Mouse (Mus musculus) gastrocnemius, adult 2 months (tissue): ENCODE results near the gene Gdpd1. TPM values are rescaled to one million over a fixed set of nuclear protein-coding genes. Genes with fewer than 3 reads are reported as not detected.
A peak's percentile ranks its signal among the peaks of the same experiment; 100 is the strongest.
"Not testable (repeated sequence)": the region's sequence is repeated elsewhere in the genome, so short reads cannot be mapped to it uniquely, and the experiment has no call there.

Experiments used
- DNase-seq: peaks from one replicate; pipeline ENCODE4 v3.0.0; 2022
- H3K27ac ChIP-seq: fragments of 200-600 bp; 2 replicates; pipeline ENCODE4 v1.8.1; 2022; ENCODE audit warnings: mild to moderate bottlenecking
- H3K4me3 ChIP-seq: fragments of 200-600 bp; 2 replicates; pipeline ENCODE4 v1.8.1; 2022; ENCODE audit warnings: mild to moderate bottlenecking, moderate library complexity
- CTCF ChIP-seq: fragments of 200-600 bp; IDR thresholded peaks from 2 replicates; pipeline ENCODE4 v1.8.1; 2022; ENCODE audit warnings: antibody characterized with exemption, mild to moderate bottlenecking, moderate library complexity
- intact Hi-C: fragments of 180-260 bp; cut with DNase I; formaldehyde crosslinking; loops from one replicate; pipeline ENCODE4 v1.15.1; 2025
- total RNA-seq, 2 experiments: library from RNA; stranded (reverse); gene quantifications; 2 replicates each; pipeline ENCODE4 v1.2.3; 2021

Gdpd1 gene
- total RNA-seq, 2 experiments from 2014 or later: 3.3 to 4.2 TPM

DNA sequence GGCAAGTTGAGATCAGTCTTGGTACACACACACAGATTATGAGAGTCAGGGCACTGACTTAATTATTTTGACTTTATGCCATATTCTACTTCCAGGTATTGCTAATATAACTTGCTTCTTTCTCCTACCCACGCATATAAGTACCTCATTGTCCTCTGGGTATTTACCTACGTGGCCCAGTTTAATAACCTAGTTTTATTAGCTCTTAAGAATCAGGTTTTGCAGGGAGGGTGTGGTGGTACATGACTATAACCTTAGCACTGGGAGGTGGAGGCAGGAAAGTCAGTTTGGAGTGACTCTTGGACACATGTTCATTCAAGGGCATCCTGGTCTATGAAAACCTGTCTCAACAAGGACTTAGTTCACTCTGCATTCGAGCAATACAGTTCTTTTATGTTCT is 11.8 kb downstream of the Gdpd1 start:
- TF ChIP-seq CTCF: no peak
- DNase-seq: no peak
- Histone ChIP-seq H3K4me3 (no peak overlapping the region), H3K27ac (no peak overlapping the region)
- intact Hi-C loops: no loop called here

DNA sequence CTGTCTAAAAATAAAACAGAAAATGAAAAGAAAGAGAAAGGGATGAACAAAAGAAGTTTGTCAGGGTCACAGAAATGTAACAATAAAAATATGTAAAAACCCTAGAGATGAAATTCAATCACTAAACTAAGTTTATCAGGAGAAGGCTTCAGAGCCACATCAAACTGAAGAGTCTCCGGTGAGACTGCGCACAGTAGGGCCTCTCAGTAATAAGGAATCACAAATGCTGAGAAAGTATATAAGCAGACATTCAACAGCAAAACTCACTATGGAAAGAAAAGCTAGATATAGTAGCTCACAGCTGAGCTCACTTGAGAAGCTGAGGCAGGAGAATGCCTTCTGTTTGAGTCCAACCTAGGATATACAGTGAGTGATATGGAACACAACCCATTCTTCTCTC is 13.5 kb downstream of the Gdpd1 start:
- no peak overlapping the region for H3K4me3 ChIP-seq
- intact Hi-C loops: no loop called here
- DNase-seq: no peak
- TF ChIP-seq CTCF: no peak
- H3K27ac ChIP-seq: no peak overlapping the region

DNA sequence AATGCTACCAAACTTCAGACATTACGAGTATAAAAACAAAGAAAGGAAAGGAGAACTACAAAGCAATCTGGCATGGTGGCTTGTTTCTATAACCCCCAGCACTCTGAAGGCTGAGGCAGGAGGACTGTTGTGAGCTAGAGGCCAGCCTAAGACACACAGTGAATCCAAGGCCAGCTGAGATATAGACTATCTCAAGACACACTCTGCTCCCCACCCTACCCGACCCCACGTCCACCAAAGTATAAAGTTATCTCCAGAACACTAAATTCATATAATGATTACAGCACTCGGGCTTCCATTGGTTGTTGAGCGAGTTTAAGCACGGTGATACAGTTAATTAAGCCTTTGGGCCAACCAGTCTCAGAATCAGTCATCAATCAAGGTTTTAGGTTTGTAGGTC is 17.6 kb downstream of the Gdpd1 start:
- Histone ChIP-seq H3K27ac (no peak overlapping the region), H3K4me3 (no peak overlapping the region)
- DNase-seq: no peak
- intact Hi-C loops: no loop called here
- no peak for TF ChIP-seq CTCF

DNA sequence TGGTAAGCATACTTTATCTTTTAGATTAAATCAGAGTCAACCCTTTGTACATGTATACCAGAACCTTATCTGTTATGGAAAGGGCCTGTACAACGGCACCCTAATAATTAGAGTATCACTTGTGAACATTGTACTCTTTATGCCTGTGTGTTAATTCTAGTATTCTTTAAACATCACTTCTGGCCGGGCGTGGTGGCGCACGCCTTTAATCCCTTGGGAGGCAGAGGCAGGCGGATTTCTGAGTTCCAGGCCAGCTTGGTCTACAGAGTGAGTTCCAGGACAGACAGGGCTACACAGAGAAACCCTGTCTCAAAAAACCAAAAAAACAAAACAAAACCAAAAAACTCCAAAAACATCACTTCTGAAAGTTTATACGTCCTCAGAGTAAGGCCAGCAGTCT is 25.0 kb downstream of the Gdpd1 start:
- H3K4me3 ChIP-seq, DNase-seq, intact Hi-C loops, H3K27ac ChIP-seq: not testable (repeated sequence)

DNA sequence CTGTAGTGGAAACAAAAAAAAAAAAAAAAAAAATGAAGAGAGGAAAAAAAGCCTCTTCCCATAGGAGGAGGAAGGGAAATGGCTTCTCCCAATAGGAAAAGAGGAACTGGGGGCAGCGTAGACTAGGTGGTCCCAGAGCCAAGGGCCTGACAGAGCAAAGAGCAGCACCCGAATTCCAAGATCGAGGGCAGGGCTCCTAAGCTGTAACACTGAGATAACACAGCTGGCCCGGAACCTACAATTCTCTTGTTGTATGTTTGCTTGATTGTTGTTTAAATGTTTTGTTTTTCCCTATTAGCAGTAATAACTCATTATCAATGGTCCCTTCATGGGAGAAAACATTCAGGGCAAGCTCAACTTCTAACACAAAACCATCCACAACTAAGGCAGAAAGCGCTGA is 26.9 kb downstream of the Gdpd1 start:
- no peak for TF ChIP-seq CTCF
- Histone ChIP-seq H3K27ac (no peak overlapping the region), H3K4me3 (no peak overlapping the region)
- intact Hi-C loops: no loop called here
- DNase-seq: no peak

DNA sequence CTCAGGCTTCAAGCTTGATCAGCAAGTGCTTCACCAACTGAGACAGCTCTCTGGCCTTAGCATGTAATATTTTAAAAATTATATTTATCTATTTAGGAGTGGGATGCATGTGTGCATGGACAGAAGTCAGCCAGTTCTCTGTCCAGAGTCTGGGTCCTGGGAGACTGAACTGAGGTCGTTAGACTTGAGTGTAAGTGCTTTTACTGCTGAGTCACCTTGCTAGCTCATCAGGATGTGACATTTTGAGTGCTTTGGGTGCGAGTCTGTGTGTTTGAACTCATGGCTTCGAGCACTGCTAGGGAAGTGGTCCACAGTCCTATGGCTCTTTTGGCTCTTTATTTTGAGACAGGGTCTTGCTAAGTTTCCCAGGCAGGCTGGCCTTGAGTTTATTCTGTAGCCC is 30.8 kb downstream of the Gdpd1 start:
- Histone ChIP-seq H3K27ac (no peak overlapping the region), H3K4me3 (no peak overlapping the region)
- DNase-seq: no peak
- no peak for TF ChIP-seq CTCF
- intact Hi-C loops: no loop called here

DNA sequence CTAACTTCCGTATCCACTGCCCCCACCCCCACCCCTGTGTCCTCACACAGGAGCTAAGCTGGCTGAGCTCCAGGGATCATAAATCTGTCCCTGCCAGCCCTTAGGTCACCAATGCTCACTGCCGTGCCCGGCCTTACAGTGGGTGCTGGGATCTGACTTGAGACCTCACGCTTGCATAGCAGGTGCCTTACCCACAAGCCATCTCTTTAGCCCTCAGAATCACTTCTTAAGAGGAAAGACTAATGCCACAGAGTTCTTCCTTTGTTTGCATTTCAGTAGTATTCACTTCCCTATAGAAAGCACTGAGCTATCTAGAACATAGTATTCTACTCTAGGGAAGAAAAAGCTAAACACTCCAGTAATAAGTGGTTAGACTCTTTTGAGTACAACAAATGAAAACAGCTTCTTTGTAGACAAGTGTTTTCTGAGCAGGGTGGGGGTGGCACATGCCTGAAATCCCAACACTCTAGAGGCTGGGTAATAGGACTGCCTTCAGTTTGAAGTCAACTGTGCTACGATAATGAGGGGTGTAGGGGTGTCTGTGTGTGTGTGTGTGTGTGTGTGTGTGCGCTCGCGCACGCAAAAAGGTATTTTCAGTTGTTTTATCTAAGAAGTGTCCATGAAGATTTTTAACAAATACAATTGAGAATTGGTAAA is 34.4 kb downstream of the Gdpd1 start:
- intact Hi-C loops: no loop called here
- TF ChIP-seq CTCF: no peak
- DNase-seq: no peak
- Histone ChIP-seq H3K27ac (no peak overlapping the region), H3K4me3 (no peak overlapping the region)

DNA sequence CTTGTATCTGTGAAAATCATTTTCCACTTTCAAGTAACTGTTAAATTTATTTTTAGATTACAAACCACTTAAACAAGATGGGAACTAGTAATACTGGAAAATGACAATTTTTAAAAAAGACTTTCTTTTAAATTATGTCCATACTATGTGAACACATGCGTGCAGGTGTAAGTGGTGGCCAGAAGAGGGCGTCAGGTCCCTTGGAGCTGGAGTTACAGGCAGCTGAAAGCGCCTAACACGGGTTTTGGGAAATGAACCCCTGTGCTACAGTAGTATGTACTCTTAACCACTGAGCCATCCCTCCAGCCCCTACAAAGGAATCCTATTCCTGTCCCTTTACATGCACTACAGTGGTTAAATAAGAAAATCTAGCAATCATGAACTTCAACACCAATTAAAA is 37.7 kb downstream of the Gdpd1 start:
- no peak overlapping the region for H3K4me3 ChIP-seq
- intact Hi-C loops: no loop called here
- no peak for DNase-seq
- H3K27ac ChIP-seq: no peak overlapping the region
- TF ChIP-seq CTCF: peak; percentile 3; the same call in 1 of the 2 replicates

DNA sequence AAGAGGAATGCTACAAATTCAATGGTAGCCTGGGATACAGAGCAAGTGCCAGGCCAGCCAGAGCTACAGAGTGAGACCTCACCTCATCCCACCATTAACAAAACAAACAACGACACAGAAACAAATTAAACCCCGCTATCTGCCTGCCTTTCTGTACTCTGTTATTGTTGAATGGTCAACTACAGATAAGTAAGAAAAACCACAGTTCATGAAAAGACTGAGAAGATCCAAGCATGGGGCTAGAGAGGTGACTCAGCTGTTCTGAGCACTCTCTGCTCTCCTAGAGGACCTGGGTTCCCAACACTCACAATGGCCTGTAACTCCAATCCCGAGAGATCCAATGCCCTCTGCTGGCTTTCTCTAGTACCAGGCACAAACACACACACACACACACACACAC is 45.6 kb downstream of the Gdpd1 start:
- intact Hi-C loops: no loop called here
- H3K27ac ChIP-seq: no peak overlapping the region
- DNase-seq: no peak
- H3K4me3 ChIP-seq: no peak overlapping the region
- TF ChIP-seq CTCF: no peak

DNA sequence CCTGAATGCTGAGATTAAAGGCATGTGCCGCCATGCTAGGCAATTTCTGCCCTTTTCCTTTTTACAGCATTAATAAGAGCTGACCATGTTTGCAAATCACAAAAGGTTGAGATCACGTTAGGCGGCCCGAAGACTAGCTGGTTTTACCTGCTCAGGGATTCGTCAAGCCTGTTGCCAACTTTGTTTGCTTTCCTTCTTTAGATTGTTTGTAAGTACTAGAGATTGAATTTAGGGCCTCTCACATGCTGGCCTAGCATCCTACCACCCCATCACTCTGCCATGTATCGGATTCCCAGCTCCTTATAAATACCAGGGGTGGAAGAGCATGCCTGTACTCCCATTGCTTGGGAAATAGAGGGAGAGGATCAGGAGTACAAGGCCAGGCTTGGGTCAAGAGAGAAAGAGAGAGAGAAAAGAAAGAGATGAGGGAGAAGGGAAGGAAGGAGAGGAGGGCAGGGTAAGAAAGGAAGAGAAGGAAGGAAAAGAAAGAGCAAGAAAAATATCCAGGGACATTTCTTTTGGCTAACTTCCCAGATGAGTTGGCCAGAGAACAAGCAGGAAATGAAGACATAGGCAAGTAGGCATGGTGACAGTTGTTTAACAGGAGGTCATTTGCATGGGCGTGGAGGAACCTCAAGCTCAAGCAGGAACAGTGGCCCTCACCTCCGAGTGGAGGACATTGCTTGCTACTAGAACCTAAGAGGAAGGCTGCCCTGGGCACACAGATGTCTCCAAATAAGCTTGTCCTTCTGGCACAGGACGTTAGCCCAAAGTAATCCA is 47.6 kb downstream of the Gdpd1 start:
- H3K4me3 ChIP-seq: no peak overlapping the region
- DNase-seq: no peak
- no peak for TF ChIP-seq CTCF
- intact Hi-C loops: no loop called here
- H3K27ac ChIP-seq: peak overlapping the region; percentile 71

DNA sequence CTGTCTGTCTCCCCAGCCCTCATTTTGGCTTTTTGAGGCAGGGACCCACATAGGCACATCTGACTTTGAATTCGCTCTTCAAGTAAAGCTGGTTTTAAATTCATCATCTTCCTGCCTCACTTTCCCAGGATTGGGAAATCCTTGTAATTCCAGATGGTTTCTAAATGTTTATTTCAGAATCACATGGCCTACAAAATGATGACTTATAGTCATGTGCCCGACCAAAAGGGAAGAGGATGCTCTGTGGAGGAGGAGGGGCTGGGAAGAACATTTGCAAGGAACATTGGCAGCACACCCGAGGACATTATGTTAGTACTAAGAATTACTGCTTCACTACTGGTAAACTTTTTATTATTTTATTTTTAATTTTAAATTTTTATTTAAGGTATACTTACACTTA is 48.5 kb downstream of the Gdpd1 start:
- intact Hi-C loops: no loop called here
- TF ChIP-seq CTCF: no peak
- no peak for DNase-seq
- peak overlapping the region; percentile 71 for H3K27ac ChIP-seq
- H3K4me3 ChIP-seq: no peak overlapping the region

DNA sequence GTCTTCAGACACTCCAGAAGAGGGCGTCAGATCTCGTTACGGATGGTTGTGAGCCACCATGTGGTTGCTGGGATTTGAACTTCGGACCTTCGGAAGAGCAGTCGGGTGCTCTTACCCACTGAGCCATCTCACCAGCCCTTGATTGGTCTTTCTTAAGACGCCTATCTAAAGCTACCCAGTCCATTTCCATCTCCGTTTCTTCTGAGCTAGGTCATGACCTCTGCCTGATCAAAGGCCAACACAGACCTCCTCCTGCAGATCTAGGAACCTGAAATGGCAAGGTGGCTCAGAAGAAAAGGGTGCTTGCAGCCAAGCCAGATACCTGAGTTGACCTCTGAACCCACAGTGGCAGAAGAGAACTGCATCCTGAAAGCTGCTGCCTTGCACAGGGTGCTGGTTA is 50.6 kb downstream of the Gdpd1 start:
- H3K4me3 ChIP-seq, DNase-seq, intact Hi-C loops: not testable (repeated sequence)

DNA sequence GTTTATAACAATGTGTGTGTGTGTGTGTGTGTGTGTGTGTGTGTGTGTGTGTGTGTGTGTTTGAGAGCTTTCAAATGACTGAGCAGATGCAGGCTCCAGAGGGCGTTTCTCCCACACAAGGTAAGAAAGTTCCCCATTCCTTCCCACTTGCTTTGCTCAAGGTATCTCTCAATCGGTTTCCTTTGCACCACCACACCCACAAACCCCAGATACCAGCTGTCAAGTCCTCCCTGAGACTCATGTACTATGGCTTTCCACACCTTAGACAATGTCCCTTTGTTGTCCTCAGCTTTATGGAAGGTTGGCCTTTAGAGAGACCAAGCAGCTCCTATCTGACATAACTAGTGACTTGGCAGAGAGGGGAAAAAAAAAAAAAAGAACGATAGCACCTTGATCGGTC is 51.1 kb downstream of the Gdpd1 start:
- Histone ChIP-seq H3K27ac (no peak overlapping the region), H3K4me3 (no peak overlapping the region)
- no peak for DNase-seq
- no peak for TF ChIP-seq CTCF
- intact Hi-C loops: no loop called here

More for the DNA sequence above, 50.6 kb downstream of the Gdpd1 start:
- not testable (repeated sequence) for H3K27ac ChIP-seq

DNA sequence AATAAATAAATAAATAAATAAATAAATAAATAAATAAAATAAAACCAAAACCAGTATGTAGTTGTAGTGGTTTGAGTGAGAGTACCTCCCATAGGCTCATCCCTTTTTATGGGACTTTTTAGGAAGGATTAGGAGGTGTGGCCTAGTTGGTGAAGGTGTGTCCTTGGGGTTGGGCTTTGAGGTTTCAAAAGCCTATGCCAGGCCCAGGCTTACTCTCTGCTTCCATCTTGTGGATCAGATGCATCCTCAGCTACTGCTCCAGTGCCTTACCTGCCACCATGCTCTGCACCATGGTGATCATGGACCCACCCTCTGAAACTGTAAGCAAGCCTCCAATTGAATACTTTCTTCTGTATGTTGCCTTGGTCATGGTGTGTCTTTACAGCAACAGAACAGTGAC is 52.3 kb downstream of the Gdpd1 start:
- no peak for TF ChIP-seq CTCF

More for the DNA sequence above, 52.3 kb downstream of the Gdpd1 start:
- no peak overlapping the region for H3K4me3 ChIP-seq
- intact Hi-C loops: no loop called here
- no peak overlapping the region for H3K27ac ChIP-seq
- no peak for DNase-seq
